Mouse (Mus musculus) lung, embryonic 16.5 days (tissue): ENCODE data around the gene Sbk3. TPM values are rescaled to one million over a fixed set of nuclear protein-coding genes. Genes with fewer than 3 reads are reported as not detected.

Source experiments
- ATAC-seq: fragments of 200-750 bp; cut with Nextera tagmentation; 2 replicates; pipeline ENCODE4 v1.8.0; 2017; ENCODE audit warnings: low read depth, mild to moderate bottlenecking, moderate library complexity
- H3K27ac ChIP-seq: fragments of 300-500 bp; sonication (generic); 2 replicates; pipeline ENCODE4 v1.5.1; 2014; ENCODE audit warnings: mild to moderate bottlenecking, control low read depth, low read length
- H3K27me3 ChIP-seq: fragments of 300-500 bp; sonication (generic); 2 replicates; pipeline ENCODE4 v1.6.1; 2014; ENCODE audit warnings: low read depth, low read length, mixed read lengths; ENCODE audit not compliant: control insufficient read depth, insufficient read depth
- H3K36me3 ChIP-seq: fragments of 300-500 bp; sonication (generic); 2 replicates; pipeline ENCODE4 v1.6.1; 2014; ENCODE audit warnings: low read length; ENCODE audit not compliant: control insufficient read depth, insufficient read depth
- H3K4me1 ChIP-seq: fragments of 300-500 bp; sonication (generic); replicated peaks from 2 replicates; pipeline ENCODE4 v1.6.1; 2014; ENCODE audit warnings: low read length, mixed read lengths; ENCODE audit not compliant: control insufficient read depth, insufficient read depth
- H3K4me2 ChIP-seq: fragments of 300-500 bp; sonication (generic); 2 replicates; pipeline ENCODE4 v1.6.1; 2014; ENCODE audit warnings: low read depth, low read length, control low read depth
- H3K4me3 ChIP-seq: fragments of 300-500 bp; sonication (generic); 2 replicates; pipeline ENCODE4 v1.5.1; 2014; ENCODE audit warnings: mild to moderate bottlenecking, low read length, control low read depth
- H3K9ac ChIP-seq: fragments of 300-500 bp; sonication (generic); 2 replicates; pipeline ENCODE4 v1.6.1; 2014; ENCODE audit warnings: low read length, control low read depth
- H3K9me3 ChIP-seq: fragments of 300-500 bp; sonication (generic); 2 replicates; pipeline ENCODE4 v1.6.1; 2016; ENCODE audit warnings: low read length; ENCODE audit not compliant: control insufficient read depth
- whole genome bisulfite sequencing: fragments of 180-500 bp; shearing (Covaris S2); extraction: QIAGEN DNeasy Blood & Tissue Kit; methylation state at CpG from one replicate; pipeline ENCODE4 v1.1.7; 2014; 5-methylcytosine and 5-hydroxymethylcytosine counted together
- polyA plus RNA-seq: library from polyadenylated mRNA; unstranded; fragments of >200 nt; fragmentation: Nextera tagmentation; extraction: Ambion mirVana; gene quantifications from 2 replicates; pipeline ENCODE4 v1.2.1, GENCODE M21; 2015

Sbk3 gene
- polyA plus RNA-seq, 1 experiment from 2014 or later, result 0.72 TPM

- ATAC-seq, result peak; percentile 92
- Histone ChIP-seq H3K27ac (no peak within 1 kb of the TSS), H3K9ac (0 out of 2 replicates have a peak within 1 kb of the TSS, but pooled peaks have one; percentile 23), H3K4me2 (peak within 1 kb of the TSS; percentile 18; the same call in 1 of the 2 replicates), H3K9me3 (no peaks in the 10 kb centered on the region), H3K4me1 (0 out of 2 replicates have a peak, but pooled peaks cover 2% of the 10 kb centered on the region), H3K36me3 (no peaks in the 10 kb centered on the region), H3K4me3 (0 out of 2 replicates have a peak within 1 kb of the TSS, but pooled peaks have one; percentile 2), H3K27me3 (no peaks in the 10 kb centered on the region)
- 3% methylated on average over 10 of the region's 10 CpGs for WGBS
Observed at GRCm38 (mm10) chr7:4964272-4964671, 6.7 kb downstream of the Sbk3 start, which contains the start of gene Sbk2. Gene Sbk2, minus strand, starts transcription at chr7:4964406.

- no peak overlapping the region for H3K4me3 ChIP-seq
- 55% methylated on average over 5 of the region's 5 CpGs for WGBS
Observed at GRCm38 (mm10) chr7:4963527-4963926, 7.4 kb downstream of the Sbk3 start.

GRCm38 (mm10) chr7:4957361-4957760 is 13.6 kb downstream of the Sbk3 start:
- H3K9ac ChIP-seq, result no peak overlapping the region
- 79% methylated on average over 10 of the region's 10 CpGs for WGBS
- H3K27ac ChIP-seq, result no peak overlapping the region
- H3K4me1 ChIP-seq, result peaks cover 9% of the 10 kb centered on the region; the same call in 1 of the 2 replicates
- H3K36me3 ChIP-seq, result no peaks in the 10 kb centered on the region
- H3K4me2 ChIP-seq, result no peak overlapping the region
- no peak overlapping the region for H3K4me3 ChIP-seq
- no peak for ATAC-seq
- H3K9me3 ChIP-seq, result no peaks in the 10 kb centered on the region
- H3K27me3 ChIP-seq, result no peaks in the 10 kb centered on the region

More at GRCm38 (mm10) chr7:4963527-4963926, 7.4 kb downstream of the Sbk3 start:
- Histone ChIP-seq H3K9ac (no peak overlapping the region), H3K27me3 (no peaks in the 10 kb centered on the region), H3K36me3 (no peaks in the 10 kb centered on the region), H3K27ac (no peak overlapping the region), H3K4me2 (no peak overlapping the region), H3K4me1 (0 out of 2 replicates have a peak, but pooled peaks cover 2% of the 10 kb centered on the region), H3K9me3 (no peaks in the 10 kb centered on the region)
- ATAC-seq, result no peak

- peak; percentile 86 for ATAC-seq
- WGBS, result 13% methylated on average over 10 of the region's 10 CpGs
- Histone ChIP-seq H3K4me2 (no peak overlapping the region), H3K4me1 (peaks cover 9% of the 10 kb centered on the region; the same call in 1 of the 2 replicates), H3K4me3 (no peak overlapping the region), H3K9me3 (no peaks in the 10 kb centered on the region), H3K9ac (no peak overlapping the region), H3K27ac (no peak overlapping the region), H3K27me3 (no peaks in the 10 kb centered on the region), H3K36me3 (no peaks in the 10 kb centered on the region)
Observed at GRCm38 (mm10) chr7:4953815-4954445, 17.0 kb downstream of the Sbk3 start.

- no peaks in the 10 kb centered on the region for H3K36me3 ChIP-seq
- no peak overlapping the region for H3K9ac ChIP-seq
- H3K4me3 ChIP-seq, result no peak overlapping the region
- 79% methylated on average over 19 of the region's 19 CpGs for WGBS
- H3K4me1 ChIP-seq, result peaks cover 9% of the 10 kb centered on the region; the same call in 1 of the 2 replicates
- H3K4me2 ChIP-seq, result no peak overlapping the region
- no peak overlapping the region for H3K27ac ChIP-seq
- H3K9me3 ChIP-seq, result no peaks in the 10 kb centered on the region
- no peaks in the 10 kb centered on the region for H3K27me3 ChIP-seq
- ATAC-seq, result no peak
Observed at GRCm38 (mm10) chr7:4950561-4951342, 20.2 kb downstream of the Sbk3 start.

- no peaks in the 10 kb centered on the region for H3K27me3 ChIP-seq
- H3K4me3 ChIP-seq, result no peak overlapping the region
- no peak overlapping the region for H3K9ac ChIP-seq
- no peak overlapping the region for H3K27ac ChIP-seq
- no peaks in the 10 kb centered on the region for H3K9me3 ChIP-seq
- H3K36me3 ChIP-seq, result no peaks in the 10 kb centered on the region
- H3K4me1 ChIP-seq, result no peaks in the 10 kb centered on the region; the same call in 1 of the 2 replicates
- H3K4me2 ChIP-seq, result no peak overlapping the region
- 27% methylated on average over 6 of the region's 6 CpGs for WGBS
- no peak for ATAC-seq
Observed at GRCm38 (mm10) chr7:4948386-4948785, 22.6 kb downstream of the Sbk3 start.

GRCm38 (mm10) chr7:4947855-4948254 is 23.1 kb downstream of the Sbk3 start:
- Histone ChIP-seq H3K9ac (no peak overlapping the region), H3K4me2 (no peak overlapping the region), H3K36me3 (no peaks in the 10 kb centered on the region), H3K4me3 (no peak overlapping the region), H3K4me1 (no peaks in the 10 kb centered on the region; the same call in 1 of the 2 replicates), H3K27ac (no peak overlapping the region), H3K9me3 (no peaks in the 10 kb centered on the region), H3K27me3 (no peaks in the 10 kb centered on the region)
- ATAC-seq, result no peak; the same call in 1 of the 2 replicates
- 16% methylated on average over 2 of the region's 2 CpGs for WGBS

GRCm38 (mm10) chr7:4943223-4943815 is 27.6 kb downstream of the Sbk3 start:
- H3K27me3 ChIP-seq, result no peaks in the 10 kb centered on the region
- no peaks in the 10 kb centered on the region for H3K36me3 ChIP-seq
- ATAC-seq, result peak; percentile 87
- H3K4me2 ChIP-seq, result peak overlapping the region; percentile 55
- H3K27ac ChIP-seq, result no peak overlapping the region
- H3K4me3 ChIP-seq, result peak overlapping the region; percentile 31
- no peak overlapping the region for H3K9ac ChIP-seq
- no peaks in the 10 kb centered on the region; the same call in 1 of the 2 replicates for H3K4me1 ChIP-seq
- WGBS, result 17% methylated on average over 15 of the region's 15 CpGs
- H3K9me3 ChIP-seq, result no peaks in the 10 kb centered on the region

- no peak for ATAC-seq
- Histone ChIP-seq H3K4me2 (no peak overlapping the region), H3K9ac (no peak overlapping the region), H3K27ac (no peak overlapping the region), H3K4me3 (no peak overlapping the region), H3K27me3 (no peaks in the 10 kb centered on the region), H3K9me3 (no peaks in the 10 kb centered on the region), H3K4me1 (no peaks in the 10 kb centered on the region; the same call in 1 of the 2 replicates), H3K36me3 (no peaks in the 10 kb centered on the region)
- WGBS, result 41% methylated on average over 5 of the region's 5 CpGs
Observed at GRCm38 (mm10) chr7:4942673-4943072, 28.3 kb downstream of the Sbk3 start.
